In the genomic region with DNA sequence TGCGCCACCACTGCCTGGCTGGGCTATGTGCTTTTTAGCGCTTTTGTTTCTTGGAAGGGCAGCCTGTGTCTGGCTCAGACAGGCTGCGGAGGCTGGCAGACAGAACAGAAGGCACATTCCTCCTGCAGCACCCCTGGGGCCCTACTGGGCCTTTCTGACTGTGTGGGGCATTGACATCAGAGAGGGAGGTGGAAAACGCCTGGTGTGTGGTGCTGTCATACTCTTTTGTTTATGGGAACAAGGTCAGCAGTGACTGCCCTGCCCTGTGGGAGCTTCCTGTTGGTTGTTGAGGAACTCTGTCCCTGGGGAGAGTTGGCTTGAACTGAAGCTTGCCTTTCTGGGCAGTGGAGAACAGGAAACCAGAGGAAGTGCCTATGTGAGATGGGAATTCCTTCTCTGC, we compare ENCODE assay signal across 10 mouse cellular contexts. TPM values are rescaled to one million over a fixed set of nuclear protein-coding genes. Genes with fewer than 3 reads are reported as not detected.
DNase-seq lines count a peak whose midpoint lies in the region; ATAC-seq lines count a peak whose summit lies in the region.
"Had no signal": no experiment of that assay in that cellular context is flagged by ENCODE, and none has a peak within 500 bp of the region (broad histone marks: within the 10 kb centered on the region; RNA-seq: fewer than 3 reads in every experiment).

No protein-coding gene starts in this region.

- H3K4me2 ChIP-seq in intestine, embryonic 16.5 days (ENCODE audit: low read depth, low read length): no peak overlapping the region
- H3K4me2 ChIP-seq in lung, embryonic 15.5 days: peak overlapping the region; percentile 21; the same call in 1 of the 2 replicates

- peaks cover 38% of the 10 kb centered on the region for H3K4me1 ChIP-seq in intestine, embryonic 16.5 days (ENCODE audit: control insufficient read depth, insufficient read depth, low read length)
- peaks cover 62% of the 10 kb centered on the region for H3K4me1 ChIP-seq in lung, embryonic 15.5 days

- no peak overlapping the region for H3K4me3 ChIP-seq in intestine, embryonic 16.5 days (ENCODE audit: low read length)
- no peak overlapping the region for H3K4me3 ChIP-seq in lung, embryonic 15.5 days

- no peaks in the 10 kb centered on the region for H3K27me3 ChIP-seq in intestine, embryonic 16.5 days (replicated peaks; ENCODE audit: control insufficient read depth, insufficient read depth, low read length)
- H3K27me3 ChIP-seq in lung, embryonic 15.5 days: no peaks in the 10 kb centered on the region

- DNase-seq in gastrocnemius, adult 18-20 months (ENCODE audit: low spot score): peak; percentile 71
- DNase-seq in gastrocnemius, postnatal 10 days: no peak
- DNase-seq in adrenal gland, adult 8-10 months: peak; percentile 84
- peak; percentile 57 for DNase-seq in fibroblast of lung, adult 2 months (ENCODE audit: low read depth)
- no peak for DNase-seq in spleen, postnatal 10 days (ENCODE audit: low spot score in 2 of 2)
- DNase-seq in thymus, postnatal 25 days: no peak

- WGBS in intestine, embryonic 16.5 days: 44% methylated on average over 4 of the region's 4 CpGs
- WGBS in lung, embryonic 15.5 days: 57% methylated on average over 4 of the region's 4 CpGs

- H3K9me3 ChIP-seq in intestine, embryonic 16.5 days (ENCODE audit: control insufficient read depth, low read length): no peaks in the 10 kb centered on the region
- H3K9me3 ChIP-seq in lung, embryonic 15.5 days: no peaks in the 10 kb centered on the region

- H3K36me3 ChIP-seq in intestine, embryonic 16.5 days (ENCODE audit: control insufficient read depth, insufficient read depth, low read length): peaks cover 22% of the 10 kb centered on the region
- H3K36me3 ChIP-seq in lung, embryonic 15.5 days: peaks cover 28% of the 10 kb centered on the region

- H3K9ac ChIP-seq in intestine, embryonic 16.5 days (ENCODE audit: low read depth, low read length): no peak overlapping the region
- no peak overlapping the region for H3K9ac ChIP-seq in lung, embryonic 15.5 days

- ATAC-seq in intestine, embryonic 16.5 days: no peak
- peak; percentile 29; the same call in 1 of the 2 replicates for ATAC-seq in lung, embryonic 15.5 days (ENCODE audit: borderline replicate concordance, extremely low read depth, low FRiP score, low TSS enrichment)

- peak overlapping the region; percentile 42 for H3K27ac ChIP-seq in intestine, embryonic 16.5 days (ENCODE audit: low read length)
- H3K27ac ChIP-seq in lung, embryonic 15.5 days: peak overlapping the region; percentile 70

RNA-seq across cellular contexts. Expression of gene Gm28035, which starts 2.1 kb away (rescaled TPM):
- 1 to 10 TPM in 1 of 2 experiments, under 1 TPM in 1; 0.55 to 1.2 TPM for total RNA-seq in gastrocnemius, adult 18-20 months (2021)
- total RNA-seq in gastrocnemius, postnatal 10 days (2021): under 1 TPM; 0.42 to 0.86 TPM
- total RNA-seq in adrenal gland, adult 8-10 months (2022): 1 to 10 TPM in 3 of 4 experiments, under 1 TPM in 1; 0.58 to 5.3 (median 2.8) TPM
- 0.11 and 0.24 TPM in 2 replicates for polyA plus RNA-seq in intestine, embryonic 16.5 days (2015; fragmentation: Nextera tagmentation; extraction: Ambion mirVana)
- polyA plus RNA-seq in lung, embryonic 15.5 days (2015; fragmentation: Nextera tagmentation; extraction: Ambion mirVana): 0.10 and 0.25 TPM in 2 replicates

RNA-seq across cellular contexts. Expression of gene Lrrc8a, which starts 5.0 kb away (rescaled TPM):
- total RNA-seq in gastrocnemius, adult 18-20 months (2021): 10 to 100 TPM; 24.5 to 28.4 TPM
- 10 to 100 TPM; 21.2 to 22.1 TPM for total RNA-seq in gastrocnemius, postnatal 10 days (2021)
- total RNA-seq in adrenal gland, adult 8-10 months (2022): 10 to 100 TPM; 54.6 to 63.0 (median 57.8) TPM
- polyA plus RNA-seq in intestine, embryonic 16.5 days (2015; fragmentation: Nextera tagmentation; extraction: Ambion mirVana): 37.4 and 40.1 TPM in 2 replicates
- polyA plus RNA-seq in lung, embryonic 15.5 days (2015; fragmentation: Nextera tagmentation; extraction: Ambion mirVana): 39.1 and 40.9 TPM in 2 replicates

RNA-seq across cellular contexts. Expression of gene Phyhd1, which starts 23.5 kb away (rescaled TPM):
- total RNA-seq in gastrocnemius, adult 18-20 months (2021): 10 to 100 TPM; 10.4 to 18.7 TPM
- 10 to 100 TPM; 11.3 to 12.4 TPM for total RNA-seq in gastrocnemius, postnatal 10 days (2021)
- 10 to 100 TPM; 12.0 to 20.7 (median 15.4) TPM for total RNA-seq in adrenal gland, adult 8-10 months (2022)
- 10.5 and 10.8 TPM in 2 replicates for polyA plus RNA-seq in intestine, embryonic 16.5 days (2015; fragmentation: Nextera tagmentation; extraction: Ambion mirVana)
- polyA plus RNA-seq in lung, embryonic 15.5 days (2015; fragmentation: Nextera tagmentation; extraction: Ambion mirVana): 7.1 and 7.3 TPM in 2 replicates

RNA-seq across cellular contexts. Expression of gene Kyat1, which starts 36.9 kb away (rescaled TPM):
- 10 to 100 TPM; 25.3 to 26.9 TPM for total RNA-seq in gastrocnemius, adult 18-20 months (2021)
- total RNA-seq in gastrocnemius, postnatal 10 days (2021): 10 to 100 TPM; 13.6 to 16.0 TPM
- total RNA-seq in adrenal gland, adult 8-10 months (2022): 10 to 100 TPM; 21.3 to 27.4 (median 22.8) TPM
- polyA plus RNA-seq in intestine, embryonic 16.5 days (2015; fragmentation: Nextera tagmentation; extraction: Ambion mirVana): 24.6 and 28.9 TPM in 2 replicates
- polyA plus RNA-seq in lung, embryonic 15.5 days (2015; fragmentation: Nextera tagmentation; extraction: Ambion mirVana): 10.6 and 11.3 TPM in 2 replicates

RNA-seq across cellular contexts. Expression of gene Gm28038, which starts 38.3 kb away (rescaled TPM):
- total RNA-seq in gastrocnemius, adult 18-20 months (2021): 1 to 10 TPM in 1 of 2 experiments, not detected in 1; 1.1 TPM
- total RNA-seq in gastrocnemius, postnatal 10 days (2021): not detected
- not detected for total RNA-seq in adrenal gland, adult 8-10 months (2022)
- polyA plus RNA-seq in intestine, embryonic 16.5 days (2015; fragmentation: Nextera tagmentation; extraction: Ambion mirVana): not detected in 2 replicates
- polyA plus RNA-seq in lung, embryonic 15.5 days (2015; fragmentation: Nextera tagmentation; extraction: Ambion mirVana): not detected in 2 replicates
- total RNA-seq: hematopoietic stem cell, adult 5-6 weeks had no signal
- polyA plus RNA-seq: stomach, embryonic 14.5 days had no signal

Comparison
In these comparisons a context has a peak if more than half of its experiments do, and no peak if none do; other contexts are left out.
1. DNase-seq: peak in gastrocnemius, adult 18-20 months (single experiment), adrenal gland, adult 8-10 months (single experiment) and fibroblast of lung, adult 2 months (single experiment); none in gastrocnemius, postnatal 10 days (single experiment), spleen, postnatal 10 days (0 of 2) and thymus, postnatal 25 days (single experiment).